Mouse (Mus musculus) liver, embryonic 11.5 days (tissue): Measurements from ENCODE around the gene Gm17267. TPM values are rescaled to one million over a fixed set of nuclear protein-coding genes. Genes with fewer than 3 reads are reported as not detected.
"Not testable (repeated sequence)": the region's sequence is repeated elsewhere in the genome, so short reads cannot be mapped to it uniquely, and the experiment has no call there.

Source experiments
- ATAC-seq: fragments of 200-750 bp; cut with Nextera tagmentation; replicated peaks from 2 replicates; pipeline ENCODE4 v1.8.0; 2017; ENCODE audit warnings: moderate number of reproducible peaks, mild to moderate bottlenecking, moderate TSS enrichment, moderate library complexity; ENCODE audit not compliant: low FRiP score
- DNase-seq: peaks from one replicate; pipeline ENCODE4 v3.0.0-alpha.2; 2017; ENCODE audit warnings: low spot score
- H3K27ac ChIP-seq: fragments of 300-500 bp; sonication (generic); 2 replicates; pipeline ENCODE4 v1.5.1; 2014; ENCODE audit warnings: mild to moderate bottlenecking, low read depth, low read length, control low read depth
- H3K27me3 ChIP-seq: fragments of 300-500 bp; sonication (generic); replicated peaks from 2 replicates; pipeline ENCODE4 v1.6.1; 2014; ENCODE audit warnings: low read length, mixed read lengths; ENCODE audit not compliant: control insufficient read depth, insufficient read depth
- H3K36me3 ChIP-seq: fragments of 300-500 bp; sonication (generic); 2 replicates; pipeline ENCODE4 v1.6.1; 2014; ENCODE audit warnings: mild to moderate bottlenecking, low read length, moderate library complexity, mixed read lengths; ENCODE audit not compliant: control insufficient read depth, insufficient read depth
- H3K4me1 ChIP-seq: fragments of 300-500 bp; sonication (generic); replicated peaks from 2 replicates; pipeline ENCODE4 v1.6.1; 2014; ENCODE audit warnings: low read length, mixed read lengths; ENCODE audit not compliant: control insufficient read depth, insufficient read depth
- H3K4me2 ChIP-seq: fragments of 300-500 bp; sonication (generic); 2 replicates; pipeline ENCODE4 v1.6.1; 2014; ENCODE audit warnings: mild to moderate bottlenecking, control low read depth, moderate library complexity
- H3K4me3 ChIP-seq: fragments of 300-500 bp; sonication (generic); 2 replicates; pipeline ENCODE4 v1.5.1; 2014; ENCODE audit warnings: low read depth, low read length, control low read depth
- H3K9ac ChIP-seq: fragments of 300-500 bp; sonication (generic); 2 replicates; pipeline ENCODE4 v1.6.1; 2014; ENCODE audit warnings: low read depth, low read length, control low read depth
- H3K9me3 ChIP-seq: fragments of 300-500 bp; sonication (generic); 2 replicates; pipeline ENCODE4 v1.6.1; 2016; ENCODE audit warnings: low read length, inconsistent platforms, mixed read lengths; ENCODE audit not compliant: control insufficient read depth
- WGBS: fragments of 180-500 bp; shearing (Covaris S2); extraction: QIAGEN DNeasy Blood & Tissue Kit; methylation state at CpG from one replicate; pipeline ENCODE4 v1.1.7; 2014; 5-methylcytosine and 5-hydroxymethylcytosine counted together
- polyA plus RNA-seq: library from polyadenylated mRNA; unstranded; fragments of >200 nt; fragmentation: Nextera tagmentation; extraction: Ambion mirVana; gene quantifications from 2 replicates; pipeline ENCODE4 v1.2.1, GENCODE M21; 2014

Gene Gm17267
- polyA plus RNA-seq = not detected in 2 replicates

- not testable (repeated sequence) for DNase-seq, ATAC-seq, H3K9ac ChIP-seq, H3K27me3 ChIP-seq, H3K27ac ChIP-seq, H3K36me3 ChIP-seq, H3K4me3 ChIP-seq, H3K4me2 ChIP-seq, H3K4me1 ChIP-seq, H3K9me3 ChIP-seq
- WGBS = no CpG with 5 or more reads among the region's 4 CpGs
Observed at GRCm38 (mm10) chrX:126017257-126017656, at the start of gene Gm17267. Gm17267 (plus strand) TSS chrX:126017557.
